Mouse (Mus musculus) myocyte (in vitro differentiated cells): Measurements from ENCODE around the gene Gng7. TPM values are rescaled to one million over a fixed set of nuclear protein-coding genes. Genes with fewer than 3 reads are reported as not detected.

Experiments
- H3K27me3 ChIP-seq: one replicate; pipeline ENCODE4 v1.6.1; 2011; ENCODE audit not compliant: control insufficient read depth, insufficient read depth, insufficient read length
- H3K36me3 ChIP-seq: one replicate; pipeline ENCODE4 v1.6.1; 2011; ENCODE audit not compliant: control insufficient read depth, insufficient read depth
- H3K4me2 ChIP-seq: one replicate; pipeline ENCODE4 v1.6.1; 2011; ENCODE audit warnings: low read depth, control low read depth
- H3K4me3 ChIP-seq: one replicate; pipeline ENCODE4 v1.5.1; 2011; ENCODE audit warnings: mild to moderate bottlenecking, control low read depth, moderate library complexity
- H3K79me2 ChIP-seq: one replicate; pipeline ENCODE4 v1.6.1; 2011; ENCODE audit not compliant: control insufficient read depth, insufficient read depth
- H3ac ChIP-seq: one replicate; pipeline ENCODE4 v1.6.1; 2011; ENCODE audit not compliant: control insufficient read depth, insufficient read length
- CEBPB ChIP-seq: IDR thresholded peaks from 2 replicates; pipeline ENCODE4 v1.6.1; 2011; ENCODE audit warnings: mild to moderate bottlenecking, moderate library complexity; ENCODE audit not compliant: poor library complexity, insufficient read depth, severe bottlenecking
- E2F4 ChIP-seq: IDR thresholded peaks from one replicate; pipeline ENCODE4 v1.6.1; 2011; ENCODE audit warnings: mild to moderate bottlenecking, control low read depth, moderate library complexity; ENCODE audit not compliant: insufficient read depth
- MAX ChIP-seq: IDR thresholded peaks from one replicate; pipeline ENCODE4 v1.6.1; 2011; ENCODE audit warnings: low read depth, mild to moderate bottlenecking, control low read depth
- MYOD1 ChIP-seq, 3 experiments: IDR thresholded peaks; one replicate each; pipeline ENCODE4 v1.6.1; 2011; ENCODE audit warnings: control low read depth in 2 of 3, low read depth in 2 of 3, mild to moderate bottlenecking in 2 of 3, moderate library complexity in 1 of 3; ENCODE audit not compliant: insufficient read length in 2 of 3, control insufficient read depth in 1 of 3
- MYOG ChIP-seq, 3 experiments: IDR thresholded peaks; one replicate each; pipeline ENCODE4 v1.6.1; 2011; ENCODE audit warnings: control low read depth in 2 of 3, low read depth in 2 of 3, mild to moderate bottlenecking in 2 of 3; ENCODE audit not compliant: insufficient read length in 2 of 3, control insufficient read depth in 1 of 3, insufficient read depth in 1 of 3
- POLR2A ChIP-seq: IDR thresholded peaks from one replicate; pipeline ENCODE4 v1.6.1; 2011; ENCODE audit warnings: low read depth, mild to moderate bottlenecking, control low read depth, moderate library complexity; ENCODE audit not compliant: insufficient read length
- POLR2AphosphoS2 ChIP-seq: IDR thresholded peaks from one replicate; pipeline ENCODE4 v1.6.1; 2011; ENCODE audit warnings: low read depth, control low read depth; ENCODE audit not compliant: insufficient read length
- REST ChIP-seq: IDR thresholded peaks from one replicate; pipeline ENCODE4 v1.6.1; 2011; ENCODE audit warnings: mild to moderate bottlenecking, control low read depth, moderate library complexity; ENCODE audit not compliant: insufficient read depth, insufficient read length
- SRF ChIP-seq: IDR thresholded peaks from one replicate; pipeline ENCODE4 v1.6.1; 2011; ENCODE audit warnings: low read depth; ENCODE audit not compliant: control insufficient read depth, insufficient read length
- TCF12 ChIP-seq: IDR thresholded peaks from one replicate; pipeline ENCODE4 v1.6.1; 2011; ENCODE audit warnings: mild to moderate bottlenecking, control low read depth; ENCODE audit not compliant: poor library complexity, insufficient read depth, severe bottlenecking
- TCF3 ChIP-seq: IDR thresholded peaks from one replicate; pipeline ENCODE4 v1.6.1; 2011; ENCODE audit warnings: low read depth, control low read depth; ENCODE audit not compliant: insufficient read length
- USF1 ChIP-seq: IDR thresholded peaks from one replicate; pipeline ENCODE4 v1.6.1; 2011; ENCODE audit warnings: low read depth, mild to moderate bottlenecking, control low read depth, moderate library complexity
- polyA plus RNA-seq: library from polyadenylated mRNA; unstranded; fragments of >200 nt; fragmentation: generic; extraction: Trizol; gene quantifications from one replicate; pipeline ENCODE4 v1.2.1, GENCODE M21; 2012; ENCODE audit warnings: missing spikeins

The Gng7 gene
- polyA plus RNA-seq, 1 experiment: 0.47 TPM

DNA sequence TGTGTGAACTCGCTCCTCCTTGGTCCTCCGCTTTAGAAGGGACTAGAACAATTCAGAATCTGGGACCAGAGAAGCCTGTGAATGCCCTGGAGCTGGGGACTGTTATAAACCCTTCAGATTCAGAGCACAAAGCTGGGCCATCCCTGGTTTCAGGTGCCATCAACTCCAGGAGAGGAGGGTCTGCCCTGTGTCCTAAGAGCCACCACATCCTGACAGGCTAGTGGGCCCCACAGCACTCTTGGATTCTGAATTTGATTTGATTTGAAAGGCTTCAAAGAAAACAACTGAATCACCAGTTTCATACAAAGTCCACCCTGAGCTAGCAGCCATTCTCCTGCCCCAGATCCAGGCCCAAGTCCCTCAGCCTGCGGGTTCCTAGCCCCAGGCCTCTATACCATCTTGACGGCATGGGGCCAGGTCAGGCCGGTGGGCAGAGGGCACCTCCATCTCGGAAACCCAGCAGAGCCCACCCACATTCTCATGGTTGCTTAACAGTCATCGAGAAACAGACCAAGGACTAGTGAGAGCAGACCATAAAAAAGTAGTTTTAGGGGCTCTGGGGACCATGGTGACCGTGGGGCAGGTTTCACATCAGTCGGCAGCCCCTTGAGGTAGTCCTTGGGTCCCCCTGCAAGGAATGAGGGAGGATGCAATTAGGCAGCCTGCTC, 112.3 kb downstream of the Gng7 start:
- H3K79me2 ChIP-seq: peaks cover 13% of the 10 kb centered on the region
- H3ac ChIP-seq: no peak overlapping the region
- H3K27me3 ChIP-seq: no peaks in the 10 kb centered on the region
- no peak overlapping the region for H3K4me3 ChIP-seq
- no peaks in the 10 kb centered on the region for H3K36me3 ChIP-seq
- no peak for TF ChIP-seq TCF3
- no peak for TF ChIP-seq POLR2AphosphoS2
- TF ChIP-seq USF1: no peak
- H3K4me2 ChIP-seq: no peak overlapping the region

DNA sequence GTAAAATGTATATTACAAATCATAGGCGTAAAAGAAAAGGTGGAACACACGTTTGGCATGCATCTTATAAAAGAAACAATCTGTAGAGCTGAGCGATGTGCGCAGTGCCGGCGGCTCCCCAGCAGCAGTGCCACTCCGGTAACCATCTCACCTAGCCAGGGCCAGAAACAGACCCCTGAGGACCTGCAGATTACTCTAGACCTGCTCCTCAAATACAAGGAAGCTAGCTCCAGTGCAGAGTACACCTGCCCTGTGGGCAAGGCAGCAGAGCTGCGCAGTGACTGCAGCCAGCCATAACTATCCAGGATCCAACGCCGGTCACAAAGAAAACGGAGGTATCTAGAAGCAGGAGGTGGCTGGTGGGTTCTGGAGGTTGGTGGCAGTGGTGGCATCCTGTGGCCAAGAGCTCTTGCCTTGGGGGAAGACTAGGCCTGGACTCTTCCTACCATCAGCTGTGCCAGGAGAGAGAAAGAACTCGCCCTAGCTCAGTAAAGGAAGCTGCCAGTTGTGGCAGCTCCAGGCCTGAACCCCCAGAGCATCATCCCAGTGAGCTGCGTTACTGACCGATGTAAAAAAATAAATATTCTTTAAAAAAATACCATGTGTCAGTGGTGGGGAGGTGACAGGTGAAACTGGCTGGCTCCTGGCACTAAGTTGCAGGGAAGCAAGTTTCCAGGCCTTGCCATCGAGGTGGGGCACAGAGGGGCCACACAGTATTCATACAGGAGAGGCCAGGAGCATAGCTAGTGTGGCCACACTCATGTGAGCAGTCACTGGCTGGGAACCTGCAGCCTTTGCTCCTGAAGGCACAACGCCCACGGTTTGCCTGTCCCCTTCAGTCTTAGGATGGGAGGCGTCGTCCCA, 113.1 kb downstream of the Gng7 start:
- Histone ChIP-seq H3K36me3 (no peaks in the 10 kb centered on the region), H3K27me3 (no peaks in the 10 kb centered on the region), H3ac (no peak overlapping the region), H3K4me3 (no peak overlapping the region), H3K79me2 (peaks cover 13% of the 10 kb centered on the region), H3K4me2 (peak overlapping the region; percentile 65)
- peak; percentile 8 for TF ChIP-seq POLR2AphosphoS2
- no peak for TF ChIP-seq USF1

- Histone ChIP-seq H3K4me2 (peak within 1 kb of the TSS; percentile 96), H3ac (peak within 1 kb of the TSS; percentile 20), H3K27me3 (no peaks in the 10 kb centered on the region), H3K79me2 (peaks cover 13% of the 10 kb centered on the region), H3K4me3 (peak within 1 kb of the TSS; percentile 79), H3K36me3 (no peaks in the 10 kb centered on the region)
- TF ChIP-seq E2F4 (no peak), SRF (peak; percentile 76), POLR2AphosphoS2 (peak; percentile 93), USF1 (no peak), REST (peak; percentile 6), CEBPB (no peak), TCF3 (no peak), POLR2A (peak; percentile 92), MYOG (IDR thresholded peaks at IDR 0.05; ENCODE audit: control insufficient read depth in 1 of 3, insufficient read depth in 1 of 3, insufficient read length in 2 of 3, low read depth in 2 of 3) (peak in 1 of 3 experiments; percentile 18), TCF12 (no peak), MAX (peak; percentile 31), MYOD1 (IDR thresholded peaks at IDR 0.05; ENCODE audit: control insufficient read depth in 1 of 3, insufficient read length in 2 of 3, low read depth in 2 of 3) (peak in 1 of 3 experiments; percentile 0)
Observed at GRCm38 (mm10) chr10:80900318-80901247, 114.2 kb downstream of the Gng7 start, which contains the start of gene Timm13. Timm13 (minus strand) TSS chr10:80900969.

GRCm38 (mm10) chr10:80899591-80900317, 115.0 kb downstream of the Gng7 start:
- no peak for TF ChIP-seq E2F4
- TF ChIP-seq POLR2AphosphoS2: peak; percentile 54
- H3K79me2 ChIP-seq: peaks cover 13% of the 10 kb centered on the region
- no peaks in the 10 kb centered on the region for H3K27me3 ChIP-seq
- peak overlapping the region; percentile 79 for H3K4me3 ChIP-seq
- no peaks in the 10 kb centered on the region for H3K36me3 ChIP-seq
- H3ac ChIP-seq: peak overlapping the region; percentile 20
- H3K4me2 ChIP-seq: peak overlapping the region; percentile 96

- H3K4me2 ChIP-seq: peak overlapping the region; percentile 96
- no peak for TF ChIP-seq USF1
- TF ChIP-seq POLR2AphosphoS2: no peak
- no peak for TF ChIP-seq CEBPB
- no peak for TF ChIP-seq E2F4
- TF ChIP-seq TCF3: no peak
Observed at GRCm38 (mm10) chr10:80899074-80899473, 115.7 kb downstream of the Gng7 start.

More at GRCm38 (mm10) chr10:80899074-80899473, 115.7 kb downstream of the Gng7 start:
- Histone ChIP-seq H3K79me2 (peaks cover 13% of the 10 kb centered on the region), H3K36me3 (no peaks in the 10 kb centered on the region), H3K4me3 (peak overlapping the region; percentile 79), H3ac (no peak overlapping the region), H3K27me3 (no peaks in the 10 kb centered on the region)

Other genes with a start within 250 kb of the Gng7 start
- gene Sf3a2, start 216.7 kb downstream of the Gng7 start, polyA plus RNA-seq: 93.1 TPM
- 69.6 TPM for gene Plekhj1, start 216.3 kb downstream of the Gng7 start, polyA plus RNA-seq
- gene Amh, start 209.7 kb downstream of the Gng7 start, polyA plus RNA-seq: 0.76 TPM
- gene Jsrp1, start 201.4 kb downstream of the Gng7 start, polyA plus RNA-seq: 343 TPM
- gene Oaz1, start 188.3 kb downstream of the Gng7 start, polyA plus RNA-seq: 1,349 TPM
- 0.05 TPM for gene Lingo3, start 170.9 kb downstream of the Gng7 start, polyA plus RNA-seq
- 150 TPM for gene Lsm7, start 159.7 kb downstream of the Gng7 start, polyA plus RNA-seq
- 31.0 TPM for gene Sppl2b, start 159.7 kb downstream of the Gng7 start, polyA plus RNA-seq
- gene Tmprss9, start 143.1 kb downstream of the Gng7 start, polyA plus RNA-seq: 0.05 TPM
- gene Timm13, start 114.0 kb downstream of the Gng7 start, polyA plus RNA-seq: 225 TPM
- 65.2 TPM for gene Lmnb2, start 96.7 kb downstream of the Gng7 start, polyA plus RNA-seq
- 52.2 TPM for gene Gadd45b, start 84.9 kb downstream of the Gng7 start, polyA plus RNA-seq
- gene Diras1, start 10.7 kb upstream of the Gng7 start, polyA plus RNA-seq: 0.42 TPM
- 21.8 TPM for gene Slc39a3, start 22.5 kb upstream of the Gng7 start, polyA plus RNA-seq
- gene Sgta, start 45.2 kb upstream of the Gng7 start, polyA plus RNA-seq: 192 TPM
- gene Thop1, start 55.1 kb upstream of the Gng7 start, polyA plus RNA-seq: 139 TPM
- gene Creb3l3, start 83.9 kb upstream of the Gng7 start, polyA plus RNA-seq: 0.14 TPM
- 126 TPM for gene Map2k2, start 91.0 kb upstream of the Gng7 start, polyA plus RNA-seq
- gene Zbtb7a, start 120.3 kb upstream of the Gng7 start, polyA plus RNA-seq: 26.1 TPM
- gene Pias4, start 153.0 kb upstream of the Gng7 start, polyA plus RNA-seq: 43.2 TPM
- gene Eef2, start 161.7 kb upstream of the Gng7 start, polyA plus RNA-seq: 3,891 TPM
- 120 TPM for gene Dapk3, start 168.1 kb upstream of the Gng7 start, polyA plus RNA-seq
- gene 4930442H23Rik, start 168.9 kb upstream of the Gng7 start, polyA plus RNA-seq: 0.12 TPM
- gene Nmrk2, start 187.1 kb upstream of the Gng7 start, polyA plus RNA-seq: 52.3 TPM
- gene Atcay, start 215.9 kb upstream of the Gng7 start, polyA plus RNA-seq: 0.11 TPM
- gene Zfr2, start 218.2 kb upstream of the Gng7 start, polyA plus RNA-seq: 2.3 TPM
- 0.67 TPM for gene Matk, start 238.0 kb upstream of the Gng7 start, polyA plus RNA-seq